Mouse (Mus musculus): Measurements from ENCODE around the gene Padi6. TPM values are rescaled to one million over a fixed set of nuclear protein-coding genes. Genes with fewer than 3 reads are reported as not detected.

Gene Padi6
- polyA plus RNA-seq, 1 experiment from 2014 or later, result not detected

DNA sequence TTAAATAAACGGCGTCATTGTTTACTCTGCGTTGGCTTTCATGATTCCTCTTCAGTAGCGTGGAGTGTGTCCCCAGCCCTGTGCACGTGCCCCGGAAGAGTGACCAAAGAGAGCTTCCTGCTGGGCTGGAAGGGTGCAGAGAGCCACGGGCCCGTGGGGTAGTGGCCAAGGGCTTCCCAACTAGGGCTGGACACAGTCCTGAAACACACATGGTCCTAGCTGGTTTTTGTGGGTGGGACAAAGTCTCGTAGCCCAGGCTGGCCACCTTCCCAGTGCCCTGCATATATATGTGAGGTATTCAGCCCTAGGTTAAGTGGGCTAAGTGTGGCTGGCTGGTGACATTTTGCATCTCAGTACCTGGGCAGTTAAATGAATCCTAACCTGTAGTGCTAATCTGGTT, 19.3 kb downstream of the Padi6 start:
- peaks cover 51% of the 10 kb centered on the region for H3K36me3 ChIP-seq (replicated peaks)
- H3K27me3 ChIP-seq, result no peaks in the 10 kb centered on the region
- no peak overlapping the region for H3K27ac ChIP-seq (replicated peaks)
- H3K9me3 ChIP-seq (replicated peaks), result no peaks in the 10 kb centered on the region
- peaks cover 7% of the 10 kb centered on the region; the same call in 1 of the 2 replicates for H3K4me1 ChIP-seq (replicated peaks)
- H3K9ac ChIP-seq, result no peak overlapping the region
- H3K4me2 ChIP-seq, result no peak overlapping the region
- WGBS (ENCODE audit: insufficient replicate concordance), result 73% methylated on average over 9 of the region's 9 CpGs
- ATAC-seq (ENCODE audit: insufficient read depth), result no peak
- no peak overlapping the region for H3K4me3 ChIP-seq (replicated peaks)

DNA sequence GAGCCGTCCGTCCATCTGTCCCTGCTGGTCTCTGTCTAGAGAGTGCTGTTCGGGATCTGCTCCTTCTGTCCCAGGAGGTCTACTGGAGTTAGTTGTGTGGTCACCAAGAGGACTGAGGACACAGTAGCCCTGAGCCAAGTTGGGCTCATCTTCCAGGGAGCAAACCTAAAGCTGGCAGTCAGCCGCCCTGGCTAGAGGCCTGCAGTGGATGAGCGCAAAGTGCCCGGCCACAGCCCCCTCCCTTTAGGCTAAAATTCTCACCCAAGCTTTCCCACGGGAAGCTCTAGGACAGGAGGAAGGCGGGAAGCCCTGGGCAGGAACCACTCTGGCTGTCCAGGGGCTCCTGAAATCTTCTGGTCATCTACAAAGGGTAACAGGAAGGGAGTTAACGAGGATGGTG, 19.7 kb downstream of the Padi6 start:
- Histone ChIP-seq H3K27me3 (no peaks in the 10 kb centered on the region), H3K36me3 (replicated peaks) (peaks cover 56% of the 10 kb centered on the region), H3K27ac (replicated peaks) (no peak overlapping the region), H3K4me1 (replicated peaks) (peaks cover 7% of the 10 kb centered on the region; the same call in 1 of the 2 replicates), H3K4me2 (no peak overlapping the region), H3K4me3 (replicated peaks) (no peak overlapping the region), H3K9me3 (replicated peaks) (no peaks in the 10 kb centered on the region), H3K9ac (no peak overlapping the region)
- WGBS (ENCODE audit: insufficient replicate concordance), result 77% methylated on average over 9 of the region's 9 CpGs
- ATAC-seq (ENCODE audit: insufficient read depth), result no peak

DNA sequence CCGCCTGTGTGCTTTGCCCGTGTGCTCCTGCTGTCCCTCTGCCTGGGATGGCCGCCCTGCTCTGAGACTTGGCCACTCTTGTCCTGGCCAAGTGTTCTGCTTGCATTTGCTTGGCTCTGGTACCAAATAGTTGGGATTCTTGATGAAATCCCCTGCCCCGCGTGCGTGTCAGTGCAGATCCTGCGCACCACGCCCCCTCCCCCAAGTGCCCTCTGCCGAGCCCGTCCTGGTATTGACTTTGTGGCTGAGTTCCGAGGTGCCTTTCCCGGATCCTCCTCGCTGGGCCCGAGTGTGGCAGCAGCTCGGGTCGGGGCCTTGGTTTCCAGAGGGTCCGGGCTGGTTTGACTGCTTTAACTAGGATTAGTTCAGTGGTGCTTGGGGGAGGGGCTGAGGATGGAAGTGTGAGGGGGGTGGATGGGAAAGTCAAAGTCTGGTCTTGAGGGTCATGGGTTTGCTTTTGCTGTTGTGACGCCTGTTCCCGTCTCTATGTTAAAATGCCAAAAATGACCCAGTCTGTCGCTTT, 20.4 kb downstream of the Padi6 start:
- Histone ChIP-seq H3K4me2 (no peak overlapping the region), H3K4me1 (replicated peaks) (peaks cover 7% of the 10 kb centered on the region; the same call in 1 of the 2 replicates), H3K27ac (replicated peaks) (no peak overlapping the region), H3K9me3 (replicated peaks) (no peaks in the 10 kb centered on the region), H3K4me3 (replicated peaks) (no peak overlapping the region), H3K36me3 (replicated peaks) (peaks cover 63% of the 10 kb centered on the region), H3K9ac (no peak overlapping the region), H3K27me3 (no peaks in the 10 kb centered on the region)
- WGBS (ENCODE audit: insufficient replicate concordance), result 81% methylated on average over 20 of the region's 20 CpGs
- no peak for ATAC-seq (ENCODE audit: insufficient read depth)

DNA sequence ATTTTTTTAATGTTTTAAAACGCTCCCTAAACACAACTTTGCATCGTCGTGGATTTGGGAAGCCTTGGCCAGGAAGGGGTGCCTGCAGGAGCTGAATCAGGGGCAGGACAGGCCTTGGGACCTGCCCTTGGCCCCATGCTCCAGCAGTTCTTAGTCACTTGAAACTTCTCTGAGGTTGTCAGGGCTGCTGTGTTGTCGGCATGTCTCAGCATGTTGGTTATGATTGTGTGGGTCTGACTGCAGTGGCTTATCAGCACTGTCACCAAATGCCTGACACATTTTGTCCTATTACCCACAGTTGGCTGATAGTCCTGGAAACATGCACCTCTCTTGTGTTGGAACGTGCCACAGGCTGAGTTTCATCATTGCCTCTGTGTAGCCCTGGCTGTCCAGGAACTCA, 22.4 kb downstream of the Padi6 start:
- no peaks in the 10 kb centered on the region for H3K9me3 ChIP-seq (replicated peaks)
- ATAC-seq (ENCODE audit: insufficient read depth), result no peak
- H3K4me1 ChIP-seq (replicated peaks), result peaks cover 7% of the 10 kb centered on the region; the same call in 1 of the 2 replicates
- 69% methylated on average over 5 of the region's 5 CpGs for WGBS (ENCODE audit: insufficient replicate concordance)
- no peak overlapping the region for H3K4me2 ChIP-seq
- no peaks in the 10 kb centered on the region for H3K27me3 ChIP-seq
- no peak overlapping the region for H3K9ac ChIP-seq
- peaks cover 82% of the 10 kb centered on the region for H3K36me3 ChIP-seq (replicated peaks)
- no peak overlapping the region for H3K27ac ChIP-seq (replicated peaks)
- no peak overlapping the region for H3K4me3 ChIP-seq (replicated peaks)

DNA sequence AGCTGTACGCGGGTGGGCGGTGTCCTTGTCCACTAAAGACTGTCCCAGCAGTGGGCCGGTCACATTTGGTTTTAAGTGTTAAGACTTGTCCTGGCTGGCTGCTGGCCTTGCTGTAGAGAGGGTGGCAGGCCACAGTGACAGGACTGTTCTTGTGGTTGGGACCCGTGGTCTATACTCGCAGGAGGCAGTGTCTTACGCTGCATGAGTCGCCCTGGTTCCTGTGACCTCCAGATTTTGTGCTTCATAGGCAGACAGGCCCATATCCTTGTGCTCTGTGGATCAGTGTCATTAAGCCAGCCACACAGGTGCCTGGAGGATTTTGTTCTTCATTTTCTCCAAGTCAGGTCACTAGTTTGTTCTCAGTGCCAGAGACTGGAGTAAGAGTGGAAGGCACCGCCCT, 24.0 kb downstream of the Padi6 start:
- Histone ChIP-seq H3K4me1 (replicated peaks) (peaks cover 13% of the 10 kb centered on the region), H3K4me3 (replicated peaks) (no peak overlapping the region), H3K27me3 (no peaks in the 10 kb centered on the region), H3K9me3 (replicated peaks) (no peaks in the 10 kb centered on the region), H3K4me2 (no peak overlapping the region), H3K9ac (no peak overlapping the region), H3K27ac (replicated peaks) (no peak overlapping the region), H3K36me3 (replicated peaks) (peaks cover 98% of the 10 kb centered on the region)
- ATAC-seq (ENCODE audit: insufficient read depth), result no peak
- WGBS (ENCODE audit: insufficient replicate concordance), result 86% methylated on average over 9 of the region's 9 CpGs

DNA sequence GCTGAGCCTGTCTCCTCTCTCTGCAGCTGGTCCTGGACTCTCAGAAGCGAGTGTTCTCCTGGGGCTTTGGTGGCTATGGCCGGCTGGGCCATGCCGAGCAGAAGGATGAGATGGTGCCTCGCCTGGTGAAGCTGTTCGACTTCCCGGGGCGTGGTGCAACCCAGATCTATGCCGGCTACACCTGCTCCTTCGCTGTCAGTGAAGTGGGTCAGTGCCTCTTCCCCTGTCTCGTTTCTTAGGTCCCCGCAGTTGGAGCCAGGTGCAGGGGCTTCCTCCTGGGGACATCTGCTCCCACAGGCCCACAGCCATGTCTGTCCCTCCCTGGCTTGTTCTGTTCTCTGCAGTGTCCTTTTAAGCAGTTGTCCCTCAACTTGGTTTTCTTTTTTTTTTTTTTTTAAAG, 25.4 kb downstream of the Padi6 start:
- 87% methylated on average over 11 of the region's 11 CpGs for WGBS (ENCODE audit: insufficient replicate concordance)
- no peak overlapping the region for H3K9ac ChIP-seq
- H3K27ac ChIP-seq (replicated peaks), result no peak overlapping the region
- H3K4me3 ChIP-seq (replicated peaks), result no peak overlapping the region
- no peak for ATAC-seq (ENCODE audit: insufficient read depth)
- peaks cover 99% of the 10 kb centered on the region for H3K36me3 ChIP-seq (replicated peaks)
- H3K9me3 ChIP-seq (replicated peaks), result no peaks in the 10 kb centered on the region
- no peak overlapping the region for H3K4me2 ChIP-seq
- H3K27me3 ChIP-seq, result no peaks in the 10 kb centered on the region
- peaks cover 11% of the 10 kb centered on the region for H3K4me1 ChIP-seq (replicated peaks)

DNA sequence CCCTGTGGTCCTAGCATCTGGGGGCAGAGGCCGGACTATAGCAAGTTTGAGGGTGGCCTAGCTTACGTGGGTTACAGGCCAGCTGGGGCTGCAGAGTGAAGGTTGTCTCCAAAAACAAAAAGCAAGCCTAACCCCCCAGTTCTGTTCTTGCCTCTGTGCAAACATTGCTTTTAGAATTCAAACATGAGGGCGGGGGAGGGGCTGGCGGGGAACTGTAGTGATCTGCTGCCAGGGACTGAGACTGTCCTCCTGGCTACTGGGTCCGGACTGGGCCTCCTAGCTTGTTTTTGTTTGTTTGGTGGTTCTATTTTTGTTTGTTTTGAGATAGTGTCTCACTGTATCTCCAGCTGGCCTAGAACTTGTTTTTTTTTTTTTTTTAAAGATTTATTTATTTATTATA, 27.9 kb downstream of the Padi6 start:
- no peak for ATAC-seq (ENCODE audit: insufficient read depth)
- H3K36me3 ChIP-seq (replicated peaks), result peaks cover 99% of the 10 kb centered on the region
- 77% methylated on average over 5 of the region's 5 CpGs for WGBS (ENCODE audit: insufficient replicate concordance)
- peaks cover 9% of the 10 kb centered on the region for H3K4me1 ChIP-seq (replicated peaks)
- no peak overlapping the region for H3K4me2 ChIP-seq
- no peak overlapping the region for H3K4me3 ChIP-seq (replicated peaks)
- H3K9ac ChIP-seq, result no peak overlapping the region
- no peaks in the 10 kb centered on the region for H3K9me3 ChIP-seq (replicated peaks)
- H3K27me3 ChIP-seq, result no peaks in the 10 kb centered on the region
- H3K27ac ChIP-seq (replicated peaks), result no peak overlapping the region; the same call in 1 of the 2 replicates

DNA sequence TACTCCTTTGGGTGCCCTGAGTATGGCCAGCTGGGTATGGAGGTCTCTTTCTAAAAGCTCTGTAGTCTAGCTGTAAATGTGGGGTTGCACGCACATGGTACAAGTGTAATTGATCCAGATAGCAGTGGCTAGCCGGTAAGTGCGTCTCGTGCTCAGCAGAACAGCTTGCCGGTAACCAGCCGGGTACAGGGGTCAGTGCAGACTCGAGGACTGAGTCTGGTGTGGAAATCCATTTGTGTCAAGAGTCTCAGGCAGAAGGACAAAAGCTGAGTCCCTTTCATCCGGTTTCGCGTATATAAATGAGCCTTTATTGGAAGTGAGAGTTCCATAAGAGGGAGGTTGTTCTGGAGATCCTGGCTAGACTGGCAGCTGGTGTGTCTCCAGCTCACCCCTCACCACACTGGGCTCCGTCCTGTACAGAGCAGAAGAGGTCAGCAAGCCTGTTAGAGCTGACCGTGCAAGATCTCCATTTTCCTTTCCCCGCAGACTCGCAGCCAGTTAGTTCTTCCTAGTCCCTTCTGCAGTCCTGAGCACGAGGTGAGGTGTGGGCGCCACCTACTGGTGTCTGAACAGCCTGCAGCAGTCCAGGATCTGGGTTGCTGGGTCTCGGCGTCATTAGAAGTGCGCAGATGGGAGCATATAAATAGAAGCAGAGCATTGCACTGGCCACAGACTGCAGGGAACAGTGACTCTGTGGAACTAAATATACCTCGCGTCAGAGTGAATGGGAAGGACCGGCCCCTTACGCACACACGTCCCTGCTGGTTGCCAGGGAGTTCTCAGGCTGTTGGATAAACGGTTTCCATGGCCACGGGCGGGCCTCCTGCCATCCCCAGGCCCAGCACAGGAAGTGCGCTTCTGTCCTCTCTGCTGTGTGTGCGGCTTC, 28.7 kb downstream of the Padi6 start:
- H3K9me3 ChIP-seq (replicated peaks), result no peaks in the 10 kb centered on the region
- no peak overlapping the region for H3K9ac ChIP-seq
- H3K27me3 ChIP-seq, result no peaks in the 10 kb centered on the region
- peaks cover 99% of the 10 kb centered on the region for H3K36me3 ChIP-seq (replicated peaks)
- peak; percentile 48 for ATAC-seq (ENCODE audit: insufficient read depth)
- no peak overlapping the region for H3K4me2 ChIP-seq
- H3K4me1 ChIP-seq (replicated peaks), result peaks cover 15% of the 10 kb centered on the region
- H3K4me3 ChIP-seq (replicated peaks), result no peak overlapping the region
- 58% methylated on average over 29 of the region's 29 CpGs for WGBS (ENCODE audit: insufficient replicate concordance)
- no peak overlapping the region; the same call in 1 of the 2 replicates for H3K27ac ChIP-seq (replicated peaks)

DNA sequence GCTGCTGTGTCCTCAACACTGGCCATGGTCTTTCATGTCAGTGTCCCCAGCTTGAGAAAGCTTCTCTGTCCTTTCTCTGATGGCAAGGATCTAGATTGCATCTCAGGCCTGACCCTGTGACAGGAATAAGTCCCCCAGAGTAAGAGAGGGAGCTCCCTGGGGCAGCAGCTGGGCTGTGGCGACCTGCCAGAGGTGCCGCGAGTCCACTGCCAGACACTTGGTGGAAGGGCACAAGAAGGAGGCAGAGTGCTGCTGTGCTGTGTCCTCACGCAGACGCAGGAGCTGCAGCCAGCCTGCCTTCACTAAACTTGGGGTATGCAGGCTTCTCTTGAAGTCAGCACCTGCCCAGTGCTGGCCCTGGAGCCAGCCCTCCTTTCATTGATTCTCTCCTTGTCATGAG, 31.1 kb downstream of the Padi6 start:
- Histone ChIP-seq H3K9me3 (replicated peaks) (no peaks in the 10 kb centered on the region), H3K27me3 (no peaks in the 10 kb centered on the region), H3K36me3 (replicated peaks) (peaks cover 99% of the 10 kb centered on the region), H3K9ac (no peak overlapping the region), H3K4me3 (replicated peaks) (no peak overlapping the region), H3K27ac (replicated peaks) (no peak overlapping the region), H3K4me1 (replicated peaks) (peaks cover 39% of the 10 kb centered on the region), H3K4me2 (no peak overlapping the region)
- 72% methylated on average over 5 of the region's 5 CpGs for WGBS (ENCODE audit: insufficient replicate concordance)
- ATAC-seq (ENCODE audit: insufficient read depth), result no peak

DNA sequence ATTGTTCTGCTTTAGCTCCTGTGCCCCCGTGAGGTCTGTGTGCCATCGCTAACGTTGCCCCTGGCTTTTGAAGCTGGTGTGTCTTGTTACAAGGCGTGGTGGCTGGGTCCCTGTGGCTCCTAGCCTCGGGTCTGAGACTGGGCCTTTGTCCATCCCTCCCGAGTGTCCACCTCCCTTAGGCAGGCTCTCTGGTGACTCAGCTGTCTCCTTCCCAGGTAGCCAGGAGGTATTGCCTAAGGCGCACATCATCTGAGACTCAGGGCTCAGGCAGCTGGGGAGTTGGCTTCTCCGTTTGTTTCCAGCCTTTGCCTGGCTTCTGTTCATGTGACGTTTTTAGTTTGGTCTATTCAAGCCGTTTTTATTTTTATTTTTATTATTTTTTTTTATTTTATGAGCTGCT, 31.7 kb downstream of the Padi6 start:
- H3K36me3 ChIP-seq (replicated peaks), result peaks cover 99% of the 10 kb centered on the region

DNA sequence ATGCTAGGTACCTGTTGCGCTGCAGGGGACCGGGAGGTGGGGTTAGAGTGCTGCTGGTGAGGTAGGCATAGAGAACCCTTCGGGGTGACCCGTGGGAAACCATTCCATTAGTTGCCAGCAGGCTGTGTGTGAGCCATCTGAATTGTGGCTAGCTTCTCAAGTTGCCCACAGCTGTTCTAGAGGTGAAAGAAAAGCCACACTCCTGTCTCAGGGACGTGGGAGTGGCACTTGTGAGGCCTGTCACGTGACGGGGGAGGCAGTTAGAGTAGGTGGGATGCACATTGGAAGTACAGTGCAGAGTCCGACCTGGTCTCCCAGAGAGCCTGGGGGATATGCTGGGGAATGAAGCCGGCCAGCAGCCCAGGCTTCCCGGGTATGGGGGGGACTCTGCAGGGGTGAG, 32.8 kb downstream of the Padi6 start:
- no peaks in the 10 kb centered on the region for H3K27me3 ChIP-seq
- H3K27ac ChIP-seq (replicated peaks), result no peak overlapping the region
- ATAC-seq (ENCODE audit: insufficient read depth), result no peak
- H3K4me3 ChIP-seq (replicated peaks), result no peak overlapping the region
- no peak overlapping the region for H3K9ac ChIP-seq
- peaks cover 56% of the 10 kb centered on the region for H3K4me1 ChIP-seq (replicated peaks)
- H3K4me2 ChIP-seq, result no peak overlapping the region
- 84% methylated on average over 10 of the region's 10 CpGs for WGBS (ENCODE audit: insufficient replicate concordance)
- peaks cover 100% of the 10 kb centered on the region for H3K36me3 ChIP-seq (replicated peaks)
- no peaks in the 10 kb centered on the region for H3K9me3 ChIP-seq (replicated peaks)

More for the DNA sequence above, 31.7 kb downstream of the Padi6 start:
- ATAC-seq (ENCODE audit: insufficient read depth), result no peak
- no peaks in the 10 kb centered on the region for H3K27me3 ChIP-seq
- no peaks in the 10 kb centered on the region for H3K9me3 ChIP-seq (replicated peaks)
- peaks cover 44% of the 10 kb centered on the region for H3K4me1 ChIP-seq (replicated peaks)
- WGBS (ENCODE audit: insufficient replicate concordance), result 84% methylated on average over 10 of the region's 10 CpGs
- no peak overlapping the region for H3K27ac ChIP-seq (replicated peaks)
- no peak overlapping the region for H3K4me3 ChIP-seq (replicated peaks)
- no peak overlapping the region for H3K9ac ChIP-seq
- H3K4me2 ChIP-seq, result no peak overlapping the region

Data from liver, embryonic 15.5 days (tissue).